Mouse (Mus musculus) embryonic facial prominence, embryonic 10.5 days (tissue): ENCODE results near the gene Hmgcs2. TPM values are rescaled to one million over a fixed set of nuclear protein-coding genes. Genes with fewer than 3 reads are reported as not detected.

Experiments used
- DNase-seq: peaks from one replicate; pipeline ENCODE4 v3.0.0-alpha.2; 2017; ENCODE audit warnings: low spot score
- H3K27ac ChIP-seq: fragments of 300-500 bp; sonication (generic); replicated peaks from 2 replicates; pipeline ENCODE4 v1.5.1; 2016; ENCODE audit warnings: mild to moderate bottlenecking
- H3K27me3 ChIP-seq: fragments of 300-500 bp; sonication (generic); replicated peaks from 2 replicates; pipeline ENCODE4 v1.6.1; 2016; ENCODE audit warnings: low read depth, mild to moderate bottlenecking; ENCODE audit not compliant: poor library complexity, severe bottlenecking
- H3K36me3 ChIP-seq: fragments of 300-500 bp; sonication (generic); replicated peaks from 2 replicates; pipeline ENCODE4 v1.6.1; 2016; ENCODE audit warnings: mild to moderate bottlenecking, moderate library complexity
- H3K4me1 ChIP-seq: fragments of 300-500 bp; sonication (generic); 2 replicates; pipeline ENCODE4 v1.6.1; 2016
- H3K4me3 ChIP-seq: fragments of 300-500 bp; sonication (generic); 2 replicates; pipeline ENCODE4 v1.5.1; 2016; ENCODE audit warnings: mild to moderate bottlenecking, moderate library complexity
- H3K9me3 ChIP-seq: fragments of 300-500 bp; sonication (generic); 2 replicates; pipeline ENCODE4 v1.6.1; 2016; ENCODE audit warnings: mild to moderate bottlenecking
- WGBS: fragments of 180-500 bp; shearing (Covaris S2); methylation state at CpG from one replicate; pipeline ENCODE4 v1.1.7; 2016; 5-methylcytosine and 5-hydroxymethylcytosine counted together
- polyA plus RNA-seq: library from polyadenylated mRNA; unstranded; fragments of >200 nt; fragmentation: Nextera tagmentation; extraction: Ambion mirVana; gene quantifications from 2 replicates; pipeline ENCODE4 v1.2.1, GENCODE M21; 2016

Gene Hmgcs2
- polyA plus RNA-seq, 1 experiment from 2014 or later, result 1.6 TPM

- 89% methylated on average over 8 of the region's 8 CpGs for WGBS
- H3K27me3 ChIP-seq, result no peaks in the 10 kb centered on the region
- H3K4me1 ChIP-seq, result no peaks in the 10 kb centered on the region
- DNase-seq, result no peak
- no peak overlapping the region for H3K27ac ChIP-seq
- no peaks in the 10 kb centered on the region for H3K36me3 ChIP-seq
- H3K4me3 ChIP-seq, result no peak overlapping the region
- H3K9me3 ChIP-seq, result peaks cover 15% of the 10 kb centered on the region
Observed at GRCm38 (mm10) chr3:98254656-98255583, 25.3 kb upstream of the Hmgcs2 start.

- no peak for DNase-seq
- WGBS, result 86% methylated on average over 4 of the region's 4 CpGs
- Histone ChIP-seq H3K9me3 (0 out of 2 replicates have a peak, but pooled peaks cover 2% of the 10 kb centered on the region), H3K4me1 (no peaks in the 10 kb centered on the region), H3K27ac (no peak overlapping the region), H3K27me3 (no peaks in the 10 kb centered on the region), H3K4me3 (no peak overlapping the region), H3K36me3 (no peaks in the 10 kb centered on the region)
Observed at GRCm38 (mm10) chr3:98258723-98259122, 21.5 kb upstream of the Hmgcs2 start.

DNA sequence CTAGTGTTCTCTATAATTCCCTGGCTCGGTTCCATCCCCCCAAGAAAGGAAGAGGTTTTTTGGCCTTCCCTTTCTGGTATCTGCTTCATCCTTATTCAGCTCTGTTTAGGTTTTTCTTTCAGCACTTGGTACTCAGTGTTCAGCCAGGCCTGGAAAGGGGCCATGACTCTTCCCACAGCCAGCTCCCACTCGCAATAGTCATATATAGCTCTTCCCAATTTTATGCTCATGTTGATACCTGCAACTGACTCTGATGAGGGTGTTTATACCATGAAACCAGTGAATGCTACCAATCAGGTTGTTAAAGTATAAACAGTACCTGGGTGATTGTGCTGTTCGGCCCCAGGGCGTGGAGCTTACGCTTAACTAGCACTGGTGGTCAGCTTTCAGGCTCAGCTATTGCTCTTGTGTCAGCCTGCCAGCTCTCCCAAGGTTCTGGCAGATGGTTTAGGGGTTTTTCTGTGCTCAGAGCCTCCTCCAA is 20.9 kb upstream of the Hmgcs2 start:
- H3K9me3 ChIP-seq, result 0 out of 2 replicates have a peak, but pooled peaks cover 2% of the 10 kb centered on the region
- 89% methylated on average over 5 of the region's 5 CpGs for WGBS
- no peaks in the 10 kb centered on the region for H3K36me3 ChIP-seq
- no peaks in the 10 kb centered on the region for H3K4me1 ChIP-seq
- no peak overlapping the region for H3K4me3 ChIP-seq
- no peak for DNase-seq
- H3K27ac ChIP-seq, result no peak overlapping the region
- H3K27me3 ChIP-seq, result no peaks in the 10 kb centered on the region

DNA sequence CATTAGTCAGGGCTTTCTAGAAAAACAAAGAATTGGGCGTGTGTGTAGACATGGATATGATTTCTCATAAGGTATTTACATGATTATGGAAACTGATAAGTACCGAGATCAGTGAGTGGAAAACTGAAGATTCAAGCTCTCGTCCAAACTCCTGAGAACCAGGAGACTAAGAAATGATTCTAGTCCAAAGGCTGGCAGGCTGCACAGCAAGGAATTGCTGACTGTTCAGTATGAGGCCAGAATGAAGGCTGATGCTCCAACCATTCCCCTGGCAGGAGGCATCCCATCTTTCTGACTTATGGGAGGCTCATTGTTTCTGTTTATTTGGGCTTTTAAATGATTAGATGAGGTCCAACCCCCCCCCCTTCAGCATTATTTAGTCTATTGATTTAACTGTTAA is 19.7 kb upstream of the Hmgcs2 start:
- H3K27ac ChIP-seq, result no peak overlapping the region
- H3K36me3 ChIP-seq, result no peaks in the 10 kb centered on the region
- no peaks in the 10 kb centered on the region for H3K27me3 ChIP-seq
- H3K9me3 ChIP-seq, result 0 out of 2 replicates have a peak, but pooled peaks cover 2% of the 10 kb centered on the region
- H3K4me1 ChIP-seq, result no peaks in the 10 kb centered on the region
- 83% methylated on average over 3 of the region's 3 CpGs for WGBS
- no peak overlapping the region for H3K4me3 ChIP-seq
- no peak for DNase-seq

GRCm38 (mm10) chr3:98261415-98261814 is 18.8 kb upstream of the Hmgcs2 start:
- 92% methylated on average over 4 of the region's 4 CpGs for WGBS
- Histone ChIP-seq H3K4me1 (peaks cover 5% of the 10 kb centered on the region), H3K27ac (no peak overlapping the region), H3K27me3 (no peaks in the 10 kb centered on the region), H3K9me3 (no peaks in the 10 kb centered on the region), H3K36me3 (no peaks in the 10 kb centered on the region), H3K4me3 (no peak overlapping the region)
- DNase-seq, result no peak

- 93% methylated on average over 2 of the region's 2 CpGs for WGBS
- DNase-seq, result no peak
Observed at GRCm38 (mm10) chr3:98262133-98262532, 18.1 kb upstream of the Hmgcs2 start.

GRCm38 (mm10) chr3:98267249-98267651 is 13.0 kb upstream of the Hmgcs2 start:
- Histone ChIP-seq H3K4me3 (no peak overlapping the region), H3K9me3 (no peaks in the 10 kb centered on the region), H3K4me1 (peaks cover 17% of the 10 kb centered on the region), H3K27me3 (no peaks in the 10 kb centered on the region), H3K27ac (peak overlapping the region; percentile 68), H3K36me3 (no peaks in the 10 kb centered on the region)
- DNase-seq, result peak; percentile 38
- WGBS, result 27% methylated on average over 6 of the region's 6 CpGs

More at GRCm38 (mm10) chr3:98262133-98262532, 18.1 kb upstream of the Hmgcs2 start:
- Histone ChIP-seq H3K4me1 (peaks cover 10% of the 10 kb centered on the region), H3K4me3 (no peak overlapping the region), H3K9me3 (no peaks in the 10 kb centered on the region), H3K27ac (no peak overlapping the region), H3K27me3 (no peaks in the 10 kb centered on the region), H3K36me3 (no peaks in the 10 kb centered on the region)

DNA sequence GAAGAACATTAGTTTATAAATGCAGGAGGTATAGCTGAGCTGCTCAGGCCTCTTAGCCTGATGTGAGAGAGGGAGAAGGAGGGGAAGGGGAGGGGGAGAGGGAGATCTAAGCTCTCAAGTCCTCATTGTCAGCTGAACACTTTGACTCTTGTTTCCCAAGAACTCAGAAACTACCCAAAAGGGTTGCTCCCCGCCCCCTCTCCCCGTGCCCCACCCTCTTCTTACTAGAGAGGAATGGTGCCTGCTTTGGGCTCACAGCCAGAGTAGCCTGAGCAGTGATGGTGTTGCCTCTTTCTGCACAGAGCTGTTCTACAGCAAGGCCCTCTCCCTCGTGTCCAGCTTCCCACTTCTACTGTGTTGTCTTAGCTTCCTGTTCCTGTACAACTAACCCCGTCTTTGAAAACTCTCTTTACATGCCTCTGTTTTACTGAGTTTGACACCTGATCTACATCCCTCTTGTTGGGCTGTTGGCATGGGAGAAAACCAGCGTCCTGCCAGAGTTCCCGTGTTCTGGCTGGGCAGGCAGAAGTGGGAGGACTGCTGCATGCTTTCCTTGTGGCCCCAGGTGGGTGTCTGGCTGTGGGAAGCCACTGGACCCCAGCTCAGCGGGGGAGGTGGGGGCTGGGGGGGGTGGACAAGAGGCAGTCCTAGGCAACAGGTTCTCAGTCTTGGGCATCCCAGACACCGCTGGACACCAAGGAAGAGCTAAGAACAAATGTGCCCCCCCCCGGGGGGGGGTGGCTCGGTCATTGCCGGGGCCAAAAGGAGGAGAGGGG is 6.4 kb upstream of the Hmgcs2 start:
- DNase-seq, result no peak
- H3K36me3 ChIP-seq, result no peaks in the 10 kb centered on the region
- H3K27me3 ChIP-seq, result no peaks in the 10 kb centered on the region
- peak overlapping the region; percentile 40 for H3K27ac ChIP-seq
- peaks cover 20% of the 10 kb centered on the region for H3K4me1 ChIP-seq
- no peak overlapping the region for H3K4me3 ChIP-seq
- H3K9me3 ChIP-seq, result no peaks in the 10 kb centered on the region
- 60% methylated on average over 11 of the region's 11 CpGs for whole genome bisulfite sequencing

- no peak for DNase-seq
- Histone ChIP-seq H3K4me1 (peaks cover 21% of the 10 kb centered on the region), H3K36me3 (no peaks in the 10 kb centered on the region), H3K4me3 (no peak overlapping the region), H3K9me3 (no peaks in the 10 kb centered on the region), H3K27ac (no peak overlapping the region), H3K27me3 (no peaks in the 10 kb centered on the region)
- 86% methylated on average over 4 of the region's 4 CpGs for WGBS
Observed at GRCm38 (mm10) chr3:98279682-98280081, 553 bp upstream of the Hmgcs2 start.

GRCm38 (mm10) chr3:98280933-98281678 is 871 bp downstream of the Hmgcs2 start:
- WGBS, result 45% methylated on average over 12 of the region's 12 CpGs
- Histone ChIP-seq H3K4me3 (no peak overlapping the region), H3K27ac (no peak overlapping the region), H3K36me3 (no peaks in the 10 kb centered on the region), H3K27me3 (no peaks in the 10 kb centered on the region), H3K9me3 (no peaks in the 10 kb centered on the region), H3K4me1 (peaks cover 21% of the 10 kb centered on the region)
- DNase-seq, result peak; percentile 71

DNA sequence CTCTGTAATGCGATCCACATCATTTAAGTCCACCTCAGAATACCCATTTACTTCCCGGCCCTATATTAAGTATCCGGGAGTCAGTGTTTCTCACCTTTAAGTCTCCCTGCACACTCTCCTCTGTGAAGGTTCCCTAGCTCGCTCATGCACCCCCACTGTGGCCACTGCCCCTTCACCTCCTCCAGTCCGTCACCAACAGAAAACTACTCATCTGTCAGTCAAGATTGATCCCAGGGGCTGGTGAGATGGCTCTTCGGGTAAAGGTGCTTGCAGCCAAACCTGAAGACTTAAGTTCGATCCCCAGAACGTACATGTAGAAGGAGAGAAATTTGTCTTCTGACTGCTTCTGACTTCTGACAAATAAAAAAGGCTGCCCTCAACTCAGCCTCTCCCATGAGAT is 2.2 kb downstream of the Hmgcs2 start:
- peaks cover 21% of the 10 kb centered on the region for H3K4me1 ChIP-seq
- DNase-seq, result no peak
- no peaks in the 10 kb centered on the region for H3K9me3 ChIP-seq
- H3K27me3 ChIP-seq, result no peaks in the 10 kb centered on the region
- H3K27ac ChIP-seq, result no peak overlapping the region
- WGBS, result 92% methylated on average over 8 of the region's 8 CpGs
- no peaks in the 10 kb centered on the region for H3K36me3 ChIP-seq
- H3K4me3 ChIP-seq, result no peak overlapping the region

GRCm38 (mm10) chr3:98283205-98283604 is 3.0 kb downstream of the Hmgcs2 start:
- no peaks in the 10 kb centered on the region for H3K36me3 ChIP-seq
- no peak overlapping the region for H3K4me3 ChIP-seq
- peaks cover 21% of the 10 kb centered on the region for H3K4me1 ChIP-seq
- 92% methylated on average over 5 of the region's 5 CpGs for WGBS
- H3K27me3 ChIP-seq, result no peaks in the 10 kb centered on the region
- DNase-seq, result no peak
- H3K27ac ChIP-seq, result no peak overlapping the region
- no peaks in the 10 kb centered on the region for H3K9me3 ChIP-seq
